Mouse (Mus musculus): ENCODE data around the gene Il27ra. TPM values are rescaled to one million over a fixed set of nuclear protein-coding genes. Genes with fewer than 3 reads are reported as not detected.

Gene Il27ra
- polyA plus RNA-seq, 1 experiment: 1.1 TPM

DNA sequence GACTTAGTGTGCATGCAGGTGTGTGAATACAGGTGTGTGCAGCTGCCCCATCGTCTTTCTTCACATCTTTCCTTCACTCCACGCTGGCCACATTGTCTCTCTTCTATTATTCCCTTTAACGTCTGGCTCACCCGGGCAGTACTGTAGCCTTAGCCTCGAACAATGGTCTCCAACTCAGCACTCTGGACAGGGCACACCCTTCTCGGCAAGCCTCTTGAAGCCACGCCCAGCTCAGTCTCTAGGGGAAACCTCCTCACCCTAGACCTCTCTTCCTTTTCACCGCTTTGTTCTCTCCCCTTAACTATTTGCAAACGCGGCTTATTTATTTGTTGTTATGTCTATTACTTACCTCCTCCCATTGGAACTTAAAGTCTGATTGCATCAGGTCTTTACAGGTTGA is 14.9 kb downstream of the Il27ra start:
- Histone ChIP-seq H3K4me1 (ENCODE audit: control insufficient read depth, insufficient read depth, low read length) (peaks cover 13% of the 10 kb centered on the region), H3K27ac (ENCODE audit: insufficient read depth, low read length) (no peak overlapping the region), H3K4me3 (ENCODE audit: insufficient read depth, low read length) (no peak overlapping the region)
- TF ChIP-seq CTCF (IDR thresholded peaks at IDR 0.05; ENCODE audit: borderline replicate concordance, insufficient read depth, low read length) (no peak), POLR2A (IDR thresholded peaks at IDR 0.05; ENCODE audit: low read depth, low read length) (no peak)

DNA sequence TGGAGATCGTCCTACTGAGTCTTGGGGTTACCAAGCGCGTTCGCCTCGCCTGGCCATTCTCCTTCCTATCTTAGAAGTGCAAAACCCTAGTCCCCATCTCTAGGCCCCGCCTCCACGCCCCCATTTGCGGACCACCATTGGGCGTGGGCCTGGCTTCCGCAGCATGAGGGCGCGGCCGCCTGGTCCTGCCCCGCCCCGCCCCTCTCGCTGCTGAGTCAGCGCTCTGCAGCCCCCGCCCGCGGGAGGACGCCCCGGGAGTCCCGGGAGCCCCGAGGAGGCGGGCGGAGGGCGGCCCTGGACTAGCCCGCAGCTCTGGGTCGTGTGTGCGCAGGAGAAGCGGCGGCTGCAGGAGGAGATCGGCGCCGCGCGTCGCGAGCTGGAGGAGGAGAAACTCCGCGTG is 16.5 kb downstream of the Il27ra start:
- H3K4me3 ChIP-seq (ENCODE audit: insufficient read depth, low read length): peak overlapping the region; percentile 4
- H3K4me1 ChIP-seq (ENCODE audit: control insufficient read depth, insufficient read depth, low read length): peaks cover 17% of the 10 kb centered on the region
- no peak overlapping the region for H3K27ac ChIP-seq (ENCODE audit: insufficient read depth, low read length)
- no peak for TF ChIP-seq CTCF (IDR thresholded peaks at IDR 0.05; ENCODE audit: borderline replicate concordance, insufficient read depth, low read length)
- TF ChIP-seq POLR2A (IDR thresholded peaks at IDR 0.05; ENCODE audit: low read depth, low read length): no peak

DNA sequence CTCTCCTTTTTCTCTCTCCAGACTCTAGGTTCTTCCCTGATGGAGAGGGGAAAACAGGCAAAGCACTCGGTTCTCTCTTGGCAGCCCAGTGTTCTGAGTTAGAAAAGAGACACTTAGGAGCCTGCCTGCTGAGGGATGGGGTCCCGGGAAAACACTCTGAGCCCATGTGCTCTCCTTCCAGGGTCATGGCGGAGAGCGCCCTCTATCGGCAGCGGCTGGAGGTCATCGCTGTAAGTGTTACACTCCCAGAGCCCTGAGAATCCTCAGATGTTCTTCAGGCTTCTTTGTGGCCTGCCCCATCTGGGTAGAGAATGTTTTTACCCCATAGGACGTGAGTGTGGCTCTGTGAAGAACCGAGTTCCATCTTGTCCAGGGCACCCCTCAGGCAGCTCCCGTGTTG is 18.2 kb downstream of the Il27ra start:
- no peak overlapping the region for H3K27ac ChIP-seq (ENCODE audit: insufficient read depth, low read length)
- H3K4me3 ChIP-seq (ENCODE audit: insufficient read depth, low read length): no peak overlapping the region
- H3K4me1 ChIP-seq (ENCODE audit: control insufficient read depth, insufficient read depth, low read length): peaks cover 17% of the 10 kb centered on the region
- peak; percentile 60; the same call in 1 of the 2 replicates for TF ChIP-seq CTCF (IDR thresholded peaks at IDR 0.05; ENCODE audit: borderline replicate concordance, insufficient read depth, low read length)
- TF ChIP-seq POLR2A (IDR thresholded peaks at IDR 0.05; ENCODE audit: low read depth, low read length): no peak

DNA sequence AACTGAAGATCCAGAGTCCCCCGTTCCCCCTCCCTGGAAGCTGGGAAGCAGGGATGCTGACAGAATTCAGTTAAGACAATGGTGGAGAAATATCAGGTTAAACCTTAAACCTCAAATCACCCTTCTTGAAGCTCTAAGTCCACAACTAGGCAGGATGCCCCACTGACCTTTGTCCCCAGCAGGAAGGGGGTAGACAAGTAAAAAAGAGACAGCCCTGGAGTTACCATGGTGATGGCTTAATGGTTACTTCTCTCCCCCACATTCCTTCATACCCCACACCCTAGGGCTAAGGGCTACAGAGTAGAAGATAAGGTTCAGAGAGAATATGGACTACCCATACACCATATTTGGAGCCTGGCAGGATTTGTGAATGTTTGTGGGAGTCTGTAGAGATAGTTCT is 18.8 kb downstream of the Il27ra start:
- Histone ChIP-seq H3K4me3 (ENCODE audit: insufficient read depth, low read length) (no peak overlapping the region), H3K27ac (ENCODE audit: insufficient read depth, low read length) (no peak overlapping the region), H3K4me1 (ENCODE audit: control insufficient read depth, insufficient read depth, low read length) (peaks cover 17% of the 10 kb centered on the region)
- TF ChIP-seq POLR2A (IDR thresholded peaks at IDR 0.05; ENCODE audit: low read depth, low read length) (no peak), CTCF (IDR thresholded peaks at IDR 0.05; ENCODE audit: borderline replicate concordance, insufficient read depth, low read length) (no peak)

DNA sequence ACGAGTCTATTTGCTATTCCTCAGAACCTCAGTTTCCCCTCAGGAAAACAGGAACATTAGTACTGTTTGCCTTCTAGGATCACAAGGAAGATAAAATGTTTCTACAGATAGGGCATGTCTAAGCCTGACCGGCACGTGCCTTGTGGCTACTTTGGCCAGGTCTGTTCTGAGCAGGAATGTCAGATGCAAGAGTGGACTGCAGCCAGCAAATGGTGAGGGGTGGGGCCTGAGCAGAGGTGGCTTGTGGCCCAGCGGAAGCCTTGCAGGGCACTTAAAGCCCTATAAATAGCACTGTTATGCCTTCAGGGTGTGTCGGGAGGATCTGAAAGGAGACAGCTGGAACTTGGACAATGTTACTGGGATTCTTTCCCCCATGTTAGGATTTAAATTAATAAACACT is 19.3 kb downstream of the Il27ra start:
- peaks cover 17% of the 10 kb centered on the region for H3K4me1 ChIP-seq (ENCODE audit: control insufficient read depth, insufficient read depth, low read length)
- TF ChIP-seq CTCF (IDR thresholded peaks at IDR 0.05; ENCODE audit: borderline replicate concordance, insufficient read depth, low read length): no peak
- no peak overlapping the region for H3K4me3 ChIP-seq (ENCODE audit: insufficient read depth, low read length)
- H3K27ac ChIP-seq (ENCODE audit: insufficient read depth, low read length): no peak overlapping the region

DNA sequence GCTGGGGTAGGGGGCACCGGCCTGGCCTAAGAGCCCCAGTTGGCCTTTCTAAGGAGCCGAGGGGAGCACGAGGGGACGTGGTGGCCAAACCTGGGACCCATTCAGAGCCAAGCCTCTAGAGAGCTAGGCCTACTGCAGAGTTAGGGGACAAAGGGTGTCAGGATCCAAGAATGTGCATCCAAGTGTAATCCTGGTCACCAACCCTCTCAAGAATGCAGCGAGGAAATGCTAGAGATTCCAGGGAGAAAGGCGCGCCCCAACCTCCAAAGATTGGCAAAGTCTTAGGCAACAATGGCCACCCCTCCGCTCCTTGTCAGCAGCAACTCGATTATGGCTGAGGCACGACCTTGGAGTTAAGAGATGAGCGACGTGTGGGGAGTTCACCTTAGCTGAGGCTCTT is 20.8 kb downstream of the Il27ra start:
- Histone ChIP-seq H3K27ac (ENCODE audit: insufficient read depth, low read length) (no peak overlapping the region), H3K4me3 (ENCODE audit: insufficient read depth, low read length) (no peak overlapping the region), H3K4me1 (ENCODE audit: control insufficient read depth, insufficient read depth, low read length) (peaks cover 17% of the 10 kb centered on the region)
- TF ChIP-seq CTCF (IDR thresholded peaks at IDR 0.05; ENCODE audit: borderline replicate concordance, insufficient read depth, low read length) (no peak), POLR2A (IDR thresholded peaks at IDR 0.05; ENCODE audit: low read depth, low read length) (no peak)

DNA sequence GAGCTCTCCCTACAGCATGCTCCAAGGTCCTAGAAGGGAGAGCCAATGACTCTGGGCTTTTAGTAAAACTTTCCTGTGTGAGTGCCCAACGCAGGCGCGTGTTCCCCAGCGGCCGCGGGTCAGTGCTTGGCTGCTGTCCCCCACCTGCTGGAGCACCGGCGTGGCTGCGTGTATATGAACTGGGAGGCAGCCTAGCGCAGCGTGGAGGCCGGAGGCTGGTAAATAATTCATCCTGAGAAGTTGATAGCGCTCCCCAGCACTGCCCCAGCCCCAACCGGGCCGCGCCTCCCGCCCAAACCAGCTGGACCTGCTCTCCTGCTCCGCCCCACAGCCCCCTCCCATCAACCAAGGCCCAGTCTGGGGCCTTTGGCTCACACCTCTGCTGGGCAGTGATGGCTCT is 21.3 kb downstream of the Il27ra start, which contains the start of gene Palm3:
Gene Palm3, plus strand, starts transcription at position 376 of the 400 bp plus-strand sequence.
- Histone ChIP-seq H3K27ac (ENCODE audit: insufficient read depth, low read length) (no peak within 1 kb of the TSS), H3K4me3 (ENCODE audit: insufficient read depth, low read length) (no peak within 1 kb of the TSS)
- TF ChIP-seq CTCF (IDR thresholded peaks at IDR 0.05; ENCODE audit: borderline replicate concordance, insufficient read depth, low read length) (no peak), POLR2A (IDR thresholded peaks at IDR 0.05; ENCODE audit: low read depth, low read length) (no peak)

DNA sequence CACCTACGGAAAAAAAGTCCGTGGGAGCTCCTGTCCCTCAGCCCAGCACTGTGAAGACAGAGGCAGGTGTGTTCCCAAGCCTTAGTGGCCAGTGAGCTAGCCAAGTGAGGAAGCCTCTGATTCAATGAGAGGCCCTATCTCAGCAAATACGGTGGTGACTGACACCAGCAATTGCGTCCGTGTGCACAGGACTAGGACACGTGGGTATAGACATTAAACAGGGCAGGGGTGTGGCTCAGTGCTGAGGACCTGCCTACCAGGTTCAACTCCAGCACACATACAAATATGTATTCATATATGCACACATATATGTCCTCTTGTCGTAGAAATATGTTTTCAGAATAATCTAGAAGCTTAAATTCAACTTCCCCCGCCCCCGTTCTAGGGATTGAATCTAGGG is 22.7 kb downstream of the Il27ra start:
- no peak for TF ChIP-seq CTCF (IDR thresholded peaks at IDR 0.05; ENCODE audit: borderline replicate concordance, insufficient read depth, low read length)
- TF ChIP-seq POLR2A (IDR thresholded peaks at IDR 0.05; ENCODE audit: low read depth, low read length): no peak
- Histone ChIP-seq H3K4me3 (ENCODE audit: insufficient read depth, low read length) (no peak overlapping the region), H3K4me1 (ENCODE audit: control insufficient read depth, insufficient read depth, low read length) (peaks cover 17% of the 10 kb centered on the region), H3K27ac (ENCODE audit: insufficient read depth, low read length) (no peak overlapping the region)

More for the DNA sequence above, 21.3 kb downstream of the Il27ra start, which contains the start of gene Palm3:
- peaks cover 17% of the 10 kb centered on the region for H3K4me1 ChIP-seq (ENCODE audit: control insufficient read depth, insufficient read depth, low read length)

DNA sequence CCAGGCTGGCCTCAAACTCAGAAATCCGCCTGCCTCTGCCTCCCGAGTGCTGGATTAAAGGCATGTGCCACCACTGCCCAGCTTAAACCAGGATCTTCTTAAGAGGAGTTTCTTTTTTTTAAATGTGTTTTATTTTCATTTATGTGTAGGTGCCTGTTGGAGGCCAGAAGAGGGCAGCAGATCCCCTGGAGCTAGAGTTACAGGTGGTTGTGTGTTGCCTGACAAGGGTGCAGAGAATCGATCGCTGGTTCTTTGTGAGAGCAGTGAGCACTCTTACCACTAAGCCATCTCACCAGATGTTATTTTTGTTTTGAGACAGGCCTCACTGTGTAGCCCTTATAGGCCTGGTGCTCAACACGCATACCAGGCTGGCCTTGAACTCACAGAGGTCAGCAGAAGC is 26.6 kb downstream of the Il27ra start:
- Histone ChIP-seq H3K27ac (ENCODE audit: insufficient read depth, low read length) (no peak overlapping the region), H3K4me1 (ENCODE audit: control insufficient read depth, insufficient read depth, low read length) (no peaks in the 10 kb centered on the region), H3K4me3 (ENCODE audit: insufficient read depth, low read length) (no peak overlapping the region)
- TF ChIP-seq POLR2A (IDR thresholded peaks at IDR 0.05; ENCODE audit: low read depth, low read length): no peak
- no peak for TF ChIP-seq CTCF (IDR thresholded peaks at IDR 0.05; ENCODE audit: borderline replicate concordance, insufficient read depth, low read length)

DNA sequence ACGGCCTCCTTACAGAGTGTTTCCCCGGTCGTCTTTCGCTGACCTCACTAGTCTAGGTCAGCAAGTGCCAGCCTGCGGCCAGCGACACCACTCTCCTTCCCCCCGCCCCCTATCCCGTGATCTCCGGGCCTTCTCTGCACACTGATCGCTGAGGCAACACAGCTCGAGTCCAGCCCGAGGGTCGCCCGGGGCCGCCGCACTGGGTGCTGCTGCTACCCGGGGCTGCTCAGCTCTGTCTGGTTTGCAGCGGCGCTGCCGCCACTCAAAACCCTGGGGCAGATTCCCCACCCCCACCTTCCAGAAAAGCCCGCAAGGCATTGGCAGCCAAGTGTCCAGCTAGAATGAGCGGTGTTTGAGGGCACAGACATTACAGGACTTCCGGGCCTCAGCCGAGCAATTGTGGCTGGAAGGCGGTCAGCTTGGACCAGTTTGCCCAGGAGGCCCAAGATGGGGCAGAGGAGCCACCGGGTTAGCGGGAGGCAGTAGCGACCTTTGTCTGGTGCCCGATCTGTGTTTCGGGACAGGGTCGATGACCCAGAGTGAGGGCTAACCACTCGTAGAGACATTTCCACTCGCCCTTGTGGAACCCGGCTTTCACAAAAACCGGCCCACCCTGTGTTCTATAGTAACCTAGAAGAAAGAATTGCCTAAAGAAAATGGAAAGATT is 29.8 kb downstream of the Il27ra start:
- TF ChIP-seq POLR2A (IDR thresholded peaks at IDR 0.05; ENCODE audit: low read depth, low read length) (no peak), CTCF (IDR thresholded peaks at IDR 0.05; ENCODE audit: borderline replicate concordance, insufficient read depth, low read length) (no peak)
- Histone ChIP-seq H3K4me1 (ENCODE audit: control insufficient read depth, insufficient read depth, low read length) (no peaks in the 10 kb centered on the region), H3K27ac (ENCODE audit: insufficient read depth, low read length) (no peak overlapping the region), H3K4me3 (ENCODE audit: insufficient read depth, low read length) (no peak overlapping the region)

Data from embryonic fibroblast, embryonic 13.5 days (primary cell).